Mouse (Mus musculus) kidney, embryonic 14.5 days (tissue): ENCODE data around the gene Usp25. TPM values are rescaled to one million over a fixed set of nuclear protein-coding genes. Genes with fewer than 3 reads are reported as not detected.

Experiments used
- ATAC-seq: fragments of 200-750 bp; cut with Nextera tagmentation; 2 replicates; pipeline ENCODE4 v1.8.0; 2017; ENCODE audit warnings: moderate number of reproducible peaks, mild to moderate bottlenecking, moderate TSS enrichment, moderate library complexity; ENCODE audit not compliant: low FRiP score, low TSS enrichment
- H3K27ac ChIP-seq: fragments of 300-500 bp; sonication (generic); 2 replicates; pipeline ENCODE4 v1.5.1; 2014; ENCODE audit warnings: low read depth, mild to moderate bottlenecking, low read length, moderate library complexity, mixed read lengths
- H3K27me3 ChIP-seq: fragments of 300-500 bp; sonication (generic); 2 replicates; pipeline ENCODE4 v1.6.1; 2014; ENCODE audit warnings: mild to moderate bottlenecking, low read length; ENCODE audit not compliant: control insufficient read depth, insufficient read depth
- H3K36me3 ChIP-seq: fragments of 300-500 bp; sonication (generic); 2 replicates; pipeline ENCODE4 v1.6.1; 2014; ENCODE audit warnings: low read length, mixed read lengths; ENCODE audit not compliant: control insufficient read depth, insufficient read depth
- H3K4me1 ChIP-seq: fragments of 300-500 bp; sonication (generic); 2 replicates; pipeline ENCODE4 v1.6.1; 2014; ENCODE audit warnings: low read length, mixed read lengths; ENCODE audit not compliant: control insufficient read depth, insufficient read depth
- H3K4me2 ChIP-seq: fragments of 300-500 bp; sonication (generic); replicated peaks from 2 replicates; pipeline ENCODE4 v1.6.1; 2014; ENCODE audit warnings: low read depth, mild to moderate bottlenecking, low read length
- H3K4me3 ChIP-seq: fragments of 300-500 bp; sonication (generic); 2 replicates; pipeline ENCODE4 v1.5.1; 2014; ENCODE audit warnings: mild to moderate bottlenecking, low read length
- H3K9ac ChIP-seq: fragments of 300-500 bp; sonication (generic); 2 replicates; pipeline ENCODE4 v1.6.1; 2014; ENCODE audit warnings: low read depth, mild to moderate bottlenecking, low read length, moderate library complexity
- H3K9me3 ChIP-seq: fragments of 300-500 bp; sonication (generic); 2 replicates; pipeline ENCODE4 v1.6.1; 2016; ENCODE audit warnings: low read length; ENCODE audit not compliant: control insufficient read depth
- WGBS: fragments of 180-500 bp; shearing (Covaris S2); extraction: QIAGEN DNeasy Blood & Tissue Kit; methylation state at CpG from one replicate; pipeline ENCODE4 v1.1.7; 2014; 5-methylcytosine and 5-hydroxymethylcytosine counted together
- polyA plus RNA-seq: library from polyadenylated mRNA; unstranded; fragments of >200 nt; fragmentation: Nextera tagmentation; extraction: Ambion mirVana; gene quantifications from 2 replicates; pipeline ENCODE4 v1.2.1, GENCODE M21; 2014

The Usp25 gene
- polyA plus RNA-seq, 1 experiment from 2014 or later = 31.5 TPM

DNA sequence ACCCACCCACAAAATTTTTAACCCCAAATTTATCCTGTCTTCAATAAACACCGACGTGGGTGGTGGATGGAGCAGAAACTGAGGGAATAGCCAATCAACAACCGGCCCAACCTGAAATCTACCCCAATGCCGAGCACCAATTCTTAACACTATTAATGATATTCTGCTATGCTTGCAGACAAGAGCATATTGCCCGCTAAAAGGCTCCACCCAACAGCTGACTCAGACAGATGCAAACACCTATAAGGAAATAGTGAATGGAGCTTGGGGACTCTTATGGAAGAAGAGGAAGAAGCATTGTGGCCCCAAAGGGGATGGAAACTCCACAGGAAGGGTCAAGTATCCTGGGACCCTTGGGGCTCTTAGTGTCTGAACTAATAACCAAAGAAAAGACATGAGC lies 133.3 kb downstream of the Usp25 start:
- Histone ChIP-seq H3K9ac (no peak overlapping the region), H3K36me3 (no peaks in the 10 kb centered on the region), H3K4me1 (no peaks in the 10 kb centered on the region), H3K9me3 (no peaks in the 10 kb centered on the region), H3K27ac (no peak overlapping the region), H3K4me3 (no peak overlapping the region), H3K27me3 (no peaks in the 10 kb centered on the region), H3K4me2 (no peak overlapping the region)
- 97% methylated on average over 5 of the region's 5 CpGs for WGBS
- ATAC-seq = no peak

DNA sequence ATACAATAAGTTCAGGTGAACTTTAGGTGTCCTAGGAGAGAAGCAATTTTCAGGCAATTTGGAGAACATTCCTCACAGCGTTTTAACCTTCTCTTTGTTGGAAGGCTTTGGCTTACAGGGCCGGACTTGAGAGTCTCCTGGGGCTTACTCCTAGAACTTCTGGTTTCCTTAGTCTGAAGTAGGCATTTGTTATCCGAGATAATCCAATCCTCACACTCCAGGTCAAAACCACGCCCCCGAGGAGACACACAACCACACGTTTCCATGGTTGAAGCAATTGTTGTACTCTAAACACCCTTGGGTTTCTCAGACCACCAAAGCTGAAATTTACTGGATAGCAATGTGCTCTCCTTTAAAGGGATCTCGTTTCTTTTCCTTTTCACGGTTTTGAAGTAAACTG lies 136.8 kb downstream of the Usp25 start:
- ATAC-seq = no peak
- Histone ChIP-seq H3K4me2 (no peak overlapping the region), H3K27ac (no peak overlapping the region), H3K9ac (no peak overlapping the region), H3K4me1 (no peaks in the 10 kb centered on the region), H3K36me3 (no peaks in the 10 kb centered on the region), H3K9me3 (no peaks in the 10 kb centered on the region), H3K27me3 (no peaks in the 10 kb centered on the region), H3K4me3 (no peak overlapping the region)
- WGBS = 59% methylated on average over 8 of the region's 8 CpGs

DNA sequence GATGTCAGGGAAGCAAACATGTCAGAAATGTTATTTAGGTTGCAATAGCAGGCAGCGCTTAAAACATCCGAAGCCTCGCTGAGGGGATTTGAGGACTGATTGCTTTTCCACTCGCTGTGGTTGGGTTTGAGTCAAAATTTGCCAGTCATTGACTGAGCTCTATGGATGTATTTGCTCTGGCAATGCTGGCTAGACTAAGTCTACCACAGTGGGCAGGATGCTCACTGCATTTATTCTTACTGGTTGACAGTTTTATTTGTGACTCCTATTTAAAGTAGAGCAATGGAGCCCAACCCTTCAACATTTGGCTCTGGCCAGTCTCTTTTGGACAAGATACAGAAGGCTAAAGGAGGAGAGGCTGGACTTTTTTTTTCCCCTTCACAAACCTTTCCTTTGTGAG lies 137.4 kb downstream of the Usp25 start:
- Histone ChIP-seq H3K9me3 (no peaks in the 10 kb centered on the region), H3K36me3 (no peaks in the 10 kb centered on the region), H3K4me3 (no peak overlapping the region), H3K27me3 (no peaks in the 10 kb centered on the region), H3K4me2 (no peak overlapping the region), H3K27ac (no peak overlapping the region), H3K4me1 (no peaks in the 10 kb centered on the region), H3K9ac (no peak overlapping the region)
- 77% methylated on average over 4 of the region's 4 CpGs for WGBS
- no peak for ATAC-seq

DNA sequence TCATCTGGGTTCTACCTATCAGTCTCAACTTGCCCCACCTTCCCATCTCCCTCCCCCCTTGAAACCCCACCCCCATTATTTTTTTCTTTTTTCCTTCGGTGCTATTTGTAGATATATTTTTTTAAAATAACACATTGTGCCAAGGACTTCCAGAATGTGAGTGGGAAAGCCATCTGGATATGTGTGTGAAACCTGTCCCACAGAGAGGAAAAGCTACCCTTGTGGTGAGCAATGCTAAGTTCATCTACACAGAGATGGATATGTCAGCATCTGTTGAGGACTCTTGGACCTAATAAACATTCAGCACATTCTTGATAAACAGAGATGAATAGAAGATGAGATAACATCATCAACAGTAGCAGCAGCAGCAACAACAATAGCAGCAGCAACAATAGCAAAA lies 138.8 kb downstream of the Usp25 start:
- no peak overlapping the region for H3K27ac ChIP-seq
- no peak for ATAC-seq
- H3K9me3 ChIP-seq = no peaks in the 10 kb centered on the region
- no peaks in the 10 kb centered on the region for H3K27me3 ChIP-seq
- no peak overlapping the region for H3K4me2 ChIP-seq
- WGBS = 93% methylated on average over 1 of the region's 1 CpGs
- no peak overlapping the region for H3K4me3 ChIP-seq
- no peaks in the 10 kb centered on the region for H3K4me1 ChIP-seq
- no peaks in the 10 kb centered on the region for H3K36me3 ChIP-seq
- no peak overlapping the region for H3K9ac ChIP-seq

DNA sequence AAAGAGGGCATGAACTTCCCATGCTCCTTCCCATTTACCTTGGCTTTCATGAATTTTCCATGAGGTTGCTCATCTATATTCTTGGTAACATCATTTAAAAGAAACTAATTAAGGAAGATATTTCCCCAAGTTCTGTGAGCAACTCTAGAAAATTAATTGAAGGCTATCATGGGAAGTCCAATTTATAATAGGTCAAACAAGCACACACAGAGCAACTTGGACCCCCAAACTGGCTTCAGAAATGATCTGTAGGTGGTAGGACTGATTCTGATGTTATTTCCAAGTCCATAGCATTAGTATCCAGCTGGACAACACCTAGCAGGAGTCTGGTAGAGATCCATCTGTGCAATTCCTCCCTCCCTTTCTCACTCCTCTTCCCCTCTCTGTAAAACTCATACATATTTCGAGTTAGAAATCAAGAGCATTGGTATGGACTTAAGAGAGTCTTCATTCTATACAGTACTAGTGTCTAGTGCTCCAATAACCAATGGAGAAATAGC lies 139.8 kb downstream of the Usp25 start:
- no peak overlapping the region for H3K4me3 ChIP-seq

DNA sequence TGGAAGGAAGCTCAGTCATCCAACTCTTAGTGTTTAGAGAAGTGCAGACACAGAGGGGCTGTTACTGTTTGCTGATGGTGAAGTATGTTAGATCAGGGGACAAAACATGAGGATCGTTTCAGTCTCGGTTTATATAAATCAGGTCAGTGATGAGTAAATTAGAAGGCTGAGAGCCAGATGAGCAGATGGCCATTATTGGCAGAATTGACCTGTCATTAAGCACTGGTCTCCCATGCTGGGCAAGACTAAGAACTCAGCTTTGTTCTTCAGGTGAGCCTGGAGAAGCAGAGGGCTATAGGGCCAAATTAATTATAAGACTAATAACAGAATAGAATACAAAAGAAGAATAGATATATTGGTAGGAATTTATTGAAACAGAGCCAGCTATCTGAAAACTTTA lies 140.3 kb downstream of the Usp25 start:
- no peak overlapping the region for H3K4me2 ChIP-seq
- no peak overlapping the region for H3K9ac ChIP-seq
- no peaks in the 10 kb centered on the region for H3K4me1 ChIP-seq
- WGBS = 95% methylated on average over 2 of the region's 2 CpGs
- no peak for ATAC-seq
- H3K9me3 ChIP-seq = no peaks in the 10 kb centered on the region
- no peaks in the 10 kb centered on the region for H3K27me3 ChIP-seq
- H3K36me3 ChIP-seq = no peaks in the 10 kb centered on the region
- H3K4me3 ChIP-seq = no peak overlapping the region
- no peak overlapping the region for H3K27ac ChIP-seq

More for the DNA sequence above, 139.8 kb downstream of the Usp25 start:
- Histone ChIP-seq H3K36me3 (no peaks in the 10 kb centered on the region), H3K4me1 (no peaks in the 10 kb centered on the region), H3K4me2 (no peak overlapping the region), H3K27ac (no peak overlapping the region), H3K9me3 (no peaks in the 10 kb centered on the region), H3K27me3 (no peaks in the 10 kb centered on the region), H3K9ac (no peak overlapping the region)
- no peak for ATAC-seq
- 76% methylated on average over 1 of the region's 1 CpGs for WGBS

DNA sequence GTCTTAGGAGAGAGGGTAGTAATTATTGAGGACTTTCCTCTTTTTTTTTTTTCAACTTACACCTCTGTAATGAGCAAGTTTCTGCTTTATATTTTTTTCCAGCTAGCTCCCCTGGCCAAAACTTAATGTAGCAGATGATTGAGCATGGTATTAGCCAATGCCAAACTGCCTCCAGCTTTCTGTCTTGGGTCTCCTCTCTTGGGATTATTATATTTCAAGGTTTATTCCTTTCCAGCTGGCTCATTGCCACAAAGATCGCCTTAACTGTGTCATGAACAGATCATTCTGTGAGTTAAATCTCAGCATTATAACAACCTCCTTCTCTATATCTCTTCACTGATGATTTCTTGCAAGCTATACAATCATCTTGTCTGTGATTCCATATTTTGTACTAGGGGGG lies 141.3 kb downstream of the Usp25 start:
- no peak for ATAC-seq
- no peak overlapping the region for H3K27ac ChIP-seq
- H3K4me2 ChIP-seq = no peak overlapping the region
- H3K4me3 ChIP-seq = no peak overlapping the region
- H3K4me1 ChIP-seq = no peaks in the 10 kb centered on the region
- WGBS = 86% methylated on average over 1 of the region's 1 CpGs
- H3K27me3 ChIP-seq = no peaks in the 10 kb centered on the region
- no peak overlapping the region for H3K9ac ChIP-seq
- no peaks in the 10 kb centered on the region for H3K9me3 ChIP-seq
- no peaks in the 10 kb centered on the region for H3K36me3 ChIP-seq
